Mouse (Mus musculus): ENCODE results near the gene Slc26a8. TPM values are rescaled to one million over a fixed set of nuclear protein-coding genes. Genes with fewer than 3 reads are reported as not detected.

The Slc26a8 gene
- polyA plus RNA-seq, 1 experiment from 2014 or later, result 3.4 TPM

DNA sequence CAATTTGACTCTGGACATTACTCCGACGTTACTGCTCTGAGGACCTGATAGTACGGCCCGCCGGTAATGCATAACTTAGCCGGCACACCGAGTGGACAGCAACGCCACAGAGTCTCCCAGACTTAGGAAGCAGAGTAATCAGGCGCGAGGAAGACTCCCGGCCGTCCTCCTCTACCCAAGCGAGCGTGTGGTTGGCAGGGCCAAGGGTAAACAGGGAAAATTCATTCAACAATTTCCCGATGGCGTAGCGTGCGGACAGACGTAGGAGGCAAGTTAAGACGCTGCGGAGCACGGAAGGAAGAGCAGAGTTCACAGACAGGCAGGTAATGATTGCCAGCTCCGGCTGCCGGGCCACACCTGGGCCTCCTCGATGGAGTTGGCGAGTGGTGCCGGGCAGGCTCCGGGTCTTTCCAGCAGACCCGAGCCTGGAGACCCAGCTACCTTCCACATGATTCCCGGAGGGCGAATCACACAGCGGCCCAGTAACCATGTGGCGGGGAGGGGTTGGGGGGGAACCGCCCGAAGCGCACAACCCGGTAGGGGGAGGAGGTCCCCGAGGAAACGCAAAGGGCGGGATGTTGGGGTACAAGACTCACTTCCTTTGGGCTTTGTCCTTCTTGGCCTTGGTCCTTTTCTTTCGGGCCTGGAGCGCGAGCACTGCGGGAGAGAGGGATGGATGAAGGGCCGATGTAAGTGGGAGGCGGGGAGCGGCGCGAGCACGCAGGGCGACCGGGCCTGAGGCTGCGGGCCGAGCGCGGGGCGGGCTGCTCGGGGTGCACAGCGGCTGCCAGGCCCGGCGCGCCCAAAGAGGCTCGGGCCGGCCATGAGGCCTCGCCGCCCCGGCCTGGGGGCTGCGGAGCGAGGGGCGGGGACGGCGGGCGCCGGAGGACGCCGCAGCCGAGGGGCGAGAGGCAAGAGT, 68.4 kb downstream of the Slc26a8 start:
- ATAC-seq, result peak; percentile 78
- Histone ChIP-seq H3K4me3 (replicated peaks; ENCODE audit: low read length) (peak overlapping the region; percentile 84), H3K27me3 (replicated peaks; ENCODE audit: control insufficient read depth, insufficient read depth, low read length) (no peaks in the 10 kb centered on the region), H3K4me2 (ENCODE audit: low read length) (peak overlapping the region; percentile 93), H3K4me1 (replicated peaks; ENCODE audit: control insufficient read depth, insufficient read depth, low read length) (peaks cover 24% of the 10 kb centered on the region), H3K36me3 (ENCODE audit: control insufficient read depth, insufficient read depth) (peaks cover 5% of the 10 kb centered on the region; the same call in 1 of the 2 replicates), H3K9ac (replicated peaks; ENCODE audit: low read depth, low read length) (peak overlapping the region; percentile 97), H3K9me3 (ENCODE audit: control insufficient read depth, low read length) (no peaks in the 10 kb centered on the region), H3K27ac (ENCODE audit: low read length) (peak overlapping the region; percentile 87)
- WGBS, result under 1% methylated on average over 58 of the region's 78 CpGs

DNA sequence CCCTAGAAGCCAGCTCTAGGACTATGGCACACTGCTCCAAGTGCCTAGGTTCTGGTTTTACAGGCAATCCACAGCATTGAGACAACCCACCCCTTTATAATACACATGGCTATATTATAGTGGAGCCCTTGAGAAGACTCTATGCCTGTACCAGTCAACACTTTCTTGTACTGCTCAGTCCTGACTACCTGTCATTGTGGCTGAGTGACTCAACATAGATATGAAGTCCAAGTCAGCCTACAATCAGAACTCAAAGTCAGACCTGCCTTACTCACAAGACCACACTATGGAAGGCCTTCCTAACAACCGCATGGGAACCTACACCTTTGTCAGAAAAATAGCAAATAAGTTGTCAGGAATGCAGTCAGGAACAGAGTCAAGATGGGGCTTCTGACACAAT, 71.3 kb downstream of the Slc26a8 start:
- H3K36me3 ChIP-seq (ENCODE audit: control insufficient read depth, insufficient read depth), result peaks cover 7% of the 10 kb centered on the region; the same call in 1 of the 2 replicates
- H3K4me2 ChIP-seq (ENCODE audit: low read length), result no peak overlapping the region
- WGBS, result 88% methylated on average over 1 of the region's 1 CpGs
- ATAC-seq, result no peak
- H3K27ac ChIP-seq (ENCODE audit: low read length), result no peak overlapping the region
- no peak overlapping the region for H3K4me3 ChIP-seq (replicated peaks; ENCODE audit: low read length)
- no peaks in the 10 kb centered on the region for H3K27me3 ChIP-seq (replicated peaks; ENCODE audit: control insufficient read depth, insufficient read depth, low read length)
- H3K9me3 ChIP-seq (ENCODE audit: control insufficient read depth, low read length), result no peaks in the 10 kb centered on the region
- no peak overlapping the region for H3K9ac ChIP-seq (replicated peaks; ENCODE audit: low read depth, low read length)
- H3K4me1 ChIP-seq (replicated peaks; ENCODE audit: control insufficient read depth, insufficient read depth, low read length), result peaks cover 24% of the 10 kb centered on the region

DNA sequence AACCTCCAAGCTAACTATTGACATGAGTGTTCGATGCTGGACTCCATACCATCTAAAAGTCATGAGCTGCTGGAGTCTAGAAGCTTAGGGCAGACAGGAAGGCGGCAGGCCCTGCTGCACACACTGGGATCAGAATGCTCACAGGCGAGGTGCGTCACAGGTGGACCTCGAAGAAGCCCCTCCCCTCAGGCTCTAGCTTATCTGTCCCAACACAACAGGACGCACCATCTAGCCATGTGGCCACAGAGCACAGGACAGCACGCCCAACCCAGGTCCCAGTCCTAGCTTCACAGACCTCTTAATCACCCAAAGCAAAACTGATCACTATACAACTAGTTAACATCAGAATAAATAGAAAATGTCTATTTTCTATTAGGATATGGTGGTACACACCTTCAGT, 71.9 kb downstream of the Slc26a8 start:
- no peak overlapping the region for H3K27ac ChIP-seq (ENCODE audit: low read length)
- 81% methylated on average over 7 of the region's 7 CpGs for WGBS
- no peaks in the 10 kb centered on the region for H3K9me3 ChIP-seq (ENCODE audit: control insufficient read depth, low read length)
- H3K4me3 ChIP-seq (replicated peaks; ENCODE audit: low read length), result no peak overlapping the region
- no peaks in the 10 kb centered on the region for H3K27me3 ChIP-seq (replicated peaks; ENCODE audit: control insufficient read depth, insufficient read depth, low read length)
- peaks cover 24% of the 10 kb centered on the region for H3K4me1 ChIP-seq (replicated peaks; ENCODE audit: control insufficient read depth, insufficient read depth, low read length)
- H3K9ac ChIP-seq (replicated peaks; ENCODE audit: low read depth, low read length), result no peak overlapping the region
- peaks cover 7% of the 10 kb centered on the region; the same call in 1 of the 2 replicates for H3K36me3 ChIP-seq (ENCODE audit: control insufficient read depth, insufficient read depth)
- no peak overlapping the region for H3K4me2 ChIP-seq (ENCODE audit: low read length)
- ATAC-seq, result no peak

DNA sequence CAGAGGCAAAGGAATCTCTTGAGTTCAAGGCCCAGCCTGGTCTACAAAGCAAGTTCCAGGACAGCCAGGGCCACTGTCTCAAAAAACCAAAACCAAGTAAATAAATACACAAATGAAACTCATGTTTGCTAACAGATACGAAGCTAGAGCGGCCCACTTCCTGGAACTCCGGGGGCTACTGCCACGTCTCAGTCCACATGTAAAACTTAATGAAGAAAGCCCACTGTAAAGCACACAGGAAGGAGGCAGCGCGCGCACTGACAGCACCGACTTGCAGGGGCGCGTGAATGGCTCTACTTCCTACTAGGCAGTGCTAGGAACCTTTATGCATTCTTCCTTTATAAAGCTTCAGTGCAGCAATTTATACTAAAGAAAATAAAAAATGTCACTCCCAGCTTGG, 72.4 kb downstream of the Slc26a8 start:
- peaks cover 22% of the 10 kb centered on the region for H3K4me1 ChIP-seq (replicated peaks; ENCODE audit: control insufficient read depth, insufficient read depth, low read length)
- no peaks in the 10 kb centered on the region for H3K9me3 ChIP-seq (ENCODE audit: control insufficient read depth, low read length)
- WGBS, result 91% methylated on average over 10 of the region's 10 CpGs
- no peak overlapping the region for H3K9ac ChIP-seq (replicated peaks; ENCODE audit: low read depth, low read length)
- no peak overlapping the region for H3K27ac ChIP-seq (ENCODE audit: low read length)
- peaks cover 7% of the 10 kb centered on the region; the same call in 1 of the 2 replicates for H3K36me3 ChIP-seq (ENCODE audit: control insufficient read depth, insufficient read depth)
- no peaks in the 10 kb centered on the region for H3K27me3 ChIP-seq (replicated peaks; ENCODE audit: control insufficient read depth, insufficient read depth, low read length)
- H3K4me3 ChIP-seq (replicated peaks; ENCODE audit: low read length), result no peak overlapping the region
- ATAC-seq, result no peak
- no peak overlapping the region for H3K4me2 ChIP-seq (ENCODE audit: low read length)

DNA sequence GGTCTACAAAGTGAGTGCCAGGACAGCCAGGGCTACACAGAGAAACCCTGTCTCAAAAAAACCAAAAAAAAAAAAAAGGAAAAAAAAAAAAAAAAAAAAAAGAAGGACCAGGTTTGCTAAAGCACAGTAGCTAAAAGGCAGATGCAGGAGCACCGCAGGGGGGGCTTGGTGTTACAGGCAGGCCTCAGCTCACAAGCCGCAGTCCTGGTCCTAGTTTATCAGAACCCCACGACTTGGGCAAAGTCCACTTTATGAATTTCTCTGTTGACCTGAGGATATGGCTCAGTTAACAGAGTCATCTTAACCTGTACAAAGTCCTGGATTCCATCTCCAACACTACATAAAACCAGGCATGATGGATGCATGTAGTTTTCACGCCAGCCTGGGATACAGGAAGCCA, 74.7 kb downstream of the Slc26a8 start:
- H3K27me3 ChIP-seq (replicated peaks; ENCODE audit: control insufficient read depth, insufficient read depth, low read length), result no peaks in the 10 kb centered on the region
- no peak overlapping the region for H3K4me2 ChIP-seq (ENCODE audit: low read length)
- peaks cover 10% of the 10 kb centered on the region for H3K4me1 ChIP-seq (replicated peaks; ENCODE audit: control insufficient read depth, insufficient read depth, low read length)
- peaks cover 7% of the 10 kb centered on the region; the same call in 1 of the 2 replicates for H3K36me3 ChIP-seq (ENCODE audit: control insufficient read depth, insufficient read depth)
- no peak overlapping the region for H3K9ac ChIP-seq (replicated peaks; ENCODE audit: low read depth, low read length)
- no peaks in the 10 kb centered on the region for H3K9me3 ChIP-seq (ENCODE audit: control insufficient read depth, low read length)
- 95% methylated on average over 4 of the region's 4 CpGs for WGBS
- no peak overlapping the region for H3K4me3 ChIP-seq (replicated peaks; ENCODE audit: low read length)
- no peak overlapping the region for H3K27ac ChIP-seq (ENCODE audit: low read length)
- ATAC-seq, result no peak

DNA sequence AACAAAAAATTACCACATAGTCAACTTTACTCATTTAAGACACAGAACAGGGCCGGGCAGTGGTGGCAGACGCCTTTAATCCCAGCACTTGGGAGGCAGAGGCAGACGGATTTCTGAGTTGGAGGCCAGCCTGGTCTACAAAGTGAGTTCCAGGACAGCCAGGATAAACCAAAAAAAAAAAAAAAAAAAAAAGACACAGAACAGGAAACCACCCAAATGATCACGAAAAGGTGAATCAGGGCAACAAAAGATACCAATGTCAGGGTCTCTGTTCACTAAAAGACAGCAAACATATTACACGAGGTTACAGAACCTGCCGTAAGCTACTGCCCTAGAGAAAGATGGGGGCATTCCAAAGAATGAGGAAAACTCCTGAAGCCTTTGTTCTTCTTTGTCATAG, 76.9 kb downstream of the Slc26a8 start:
- Histone ChIP-seq H3K9me3 (ENCODE audit: control insufficient read depth, low read length) (no peaks in the 10 kb centered on the region), H3K4me3 (replicated peaks; ENCODE audit: low read length) (no peak overlapping the region), H3K4me2 (ENCODE audit: low read length) (no peak overlapping the region), H3K4me1 (replicated peaks; ENCODE audit: control insufficient read depth, insufficient read depth, low read length) (peaks cover 4% of the 10 kb centered on the region), H3K27ac (ENCODE audit: low read length) (no peak overlapping the region), H3K27me3 (replicated peaks; ENCODE audit: control insufficient read depth, insufficient read depth, low read length) (no peaks in the 10 kb centered on the region), H3K9ac (replicated peaks; ENCODE audit: low read depth, low read length) (no peak overlapping the region), H3K36me3 (ENCODE audit: control insufficient read depth, insufficient read depth) (peaks cover 2% of the 10 kb centered on the region; the same call in 1 of the 2 replicates)
- WGBS, result 82% methylated on average over 6 of the region's 6 CpGs
- ATAC-seq, result no peak

DNA sequence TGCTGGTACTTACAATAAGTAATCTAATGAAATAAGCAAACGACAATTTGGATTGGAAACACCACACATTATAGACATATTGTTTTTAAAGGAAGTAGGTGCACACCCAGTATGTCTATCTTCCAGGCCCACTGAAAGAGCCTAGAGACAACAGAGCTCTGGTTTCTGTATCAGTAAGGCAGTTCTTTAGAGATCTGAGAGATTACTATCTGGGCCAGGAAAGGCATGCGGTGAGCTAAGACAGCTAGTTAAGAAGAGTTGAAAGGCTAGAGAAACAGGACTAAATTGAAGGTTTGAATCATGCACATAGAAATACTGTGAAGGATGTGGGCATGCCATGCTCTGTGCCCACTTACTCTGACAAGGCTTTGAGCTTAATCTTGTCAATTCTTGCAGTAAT, 77.4 kb downstream of the Slc26a8 start:
- no peak for ATAC-seq
- no peaks in the 10 kb centered on the region for H3K9me3 ChIP-seq (ENCODE audit: control insufficient read depth, low read length)
- no peak overlapping the region for H3K4me2 ChIP-seq (ENCODE audit: low read length)
- H3K27me3 ChIP-seq (replicated peaks; ENCODE audit: control insufficient read depth, insufficient read depth, low read length), result no peaks in the 10 kb centered on the region
- no peak overlapping the region for H3K9ac ChIP-seq (replicated peaks; ENCODE audit: low read depth, low read length)
- H3K4me3 ChIP-seq (replicated peaks; ENCODE audit: low read length), result no peak overlapping the region
- 84% methylated on average over 2 of the region's 2 CpGs for WGBS
- peaks cover 2% of the 10 kb centered on the region; the same call in 1 of the 2 replicates for H3K36me3 ChIP-seq (ENCODE audit: control insufficient read depth, insufficient read depth)
- peaks cover 2% of the 10 kb centered on the region for H3K4me1 ChIP-seq (replicated peaks; ENCODE audit: control insufficient read depth, insufficient read depth, low read length)
- H3K27ac ChIP-seq (ENCODE audit: low read length), result no peak overlapping the region

DNA sequence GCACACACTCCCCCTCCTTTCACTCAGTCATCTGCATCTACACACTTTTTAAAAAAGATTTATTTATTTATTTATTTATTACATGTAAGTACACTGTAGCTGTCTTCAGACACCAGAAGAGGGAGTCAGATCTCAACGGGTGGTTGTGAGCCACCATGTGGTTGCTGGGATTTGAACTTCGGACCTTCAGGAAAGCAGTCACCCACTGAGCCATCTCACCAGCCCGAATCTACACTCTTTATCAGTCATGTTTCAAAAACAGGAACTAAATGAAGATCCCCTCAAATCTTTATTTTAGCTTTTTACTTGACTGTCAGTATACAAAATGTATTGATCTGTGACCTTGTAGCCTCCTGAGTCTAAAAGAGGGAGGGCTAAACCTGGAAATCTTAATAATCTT, 80.5 kb downstream of the Slc26a8 start:
- Histone ChIP-seq H3K9ac (replicated peaks; ENCODE audit: low read depth, low read length) (no peak overlapping the region), H3K27me3 (replicated peaks; ENCODE audit: control insufficient read depth, insufficient read depth, low read length) (no peaks in the 10 kb centered on the region), H3K36me3 (ENCODE audit: control insufficient read depth, insufficient read depth) (peaks cover 10% of the 10 kb centered on the region), H3K9me3 (ENCODE audit: control insufficient read depth, low read length) (no peaks in the 10 kb centered on the region), H3K4me1 (replicated peaks; ENCODE audit: control insufficient read depth, insufficient read depth, low read length) (no peaks in the 10 kb centered on the region), H3K4me2 (ENCODE audit: low read length) (no peak overlapping the region), H3K4me3 (replicated peaks; ENCODE audit: low read length) (no peak overlapping the region), H3K27ac (ENCODE audit: low read length) (no peak overlapping the region)
- ATAC-seq, result no peak
- 89% methylated on average over 3 of the region's 3 CpGs for WGBS

DNA sequence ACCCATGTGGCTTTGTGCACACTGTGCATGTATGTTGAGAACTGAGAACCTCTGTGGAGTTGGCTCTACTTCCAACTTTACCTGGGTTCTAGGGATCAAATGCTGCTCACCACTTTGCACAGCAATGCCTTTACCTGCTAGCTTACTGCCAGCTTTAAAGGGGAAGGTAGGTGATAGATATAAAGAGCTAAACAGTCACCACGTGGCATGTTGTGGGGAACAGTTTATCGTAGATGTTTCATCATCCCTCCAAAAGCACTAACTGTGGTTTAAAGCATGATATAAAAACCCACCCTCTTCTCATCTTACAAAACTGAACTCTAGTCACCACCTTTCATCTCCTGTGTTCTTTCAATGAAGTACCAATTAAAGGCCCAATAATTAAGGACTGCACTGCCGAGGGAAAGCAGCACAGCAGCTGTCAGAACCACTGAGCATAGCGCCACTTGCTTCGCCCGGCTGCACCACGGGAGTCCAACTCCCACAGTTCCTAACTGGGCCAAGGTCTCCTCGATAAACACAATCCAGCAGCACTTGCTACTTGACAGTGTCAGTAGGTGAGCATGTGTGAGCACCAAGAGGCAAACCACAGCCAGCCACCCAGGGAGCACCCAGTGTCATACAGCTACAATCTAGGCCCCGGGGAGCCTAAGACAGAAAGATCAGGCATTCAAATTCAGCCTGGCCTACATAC, 88.3 kb downstream of the Slc26a8 start:
- no peaks in the 10 kb centered on the region for H3K27me3 ChIP-seq (replicated peaks; ENCODE audit: control insufficient read depth, insufficient read depth, low read length)
- ATAC-seq, result no peak
- no peaks in the 10 kb centered on the region for H3K4me1 ChIP-seq (replicated peaks; ENCODE audit: control insufficient read depth, insufficient read depth, low read length)
- no peak overlapping the region for H3K4me2 ChIP-seq (ENCODE audit: low read length)
- H3K4me3 ChIP-seq (replicated peaks; ENCODE audit: low read length), result no peak overlapping the region
- H3K27ac ChIP-seq (ENCODE audit: low read length), result no peak overlapping the region
- H3K9me3 ChIP-seq (ENCODE audit: control insufficient read depth, low read length), result no peaks in the 10 kb centered on the region
- WGBS, result 67% methylated on average over 9 of the region's 9 CpGs
- H3K36me3 ChIP-seq (ENCODE audit: control insufficient read depth, insufficient read depth), result peaks cover 50% of the 10 kb centered on the region
- no peak overlapping the region for H3K9ac ChIP-seq (replicated peaks; ENCODE audit: low read depth, low read length)

All from forebrain, embryonic 16.5 days (tissue).